Mouse (Mus musculus) CD8-positive naive resting alpha-beta T cell, adult 2 months (primary cell): ENCODE data around the gene Pgp.
"Not testable (repeated sequence)": the region's sequence is repeated elsewhere in the genome, so short reads cannot be mapped to it uniquely, and the experiment has no call there.

Experiments used
- DNase-seq, 2 experiments: peaks; one replicate each; pipeline ENCODE4 v3.0.0; 2022; ENCODE audit warnings: low read depth in 2 of 2, low spot score in 2 of 2

Pgp gene

DNA sequence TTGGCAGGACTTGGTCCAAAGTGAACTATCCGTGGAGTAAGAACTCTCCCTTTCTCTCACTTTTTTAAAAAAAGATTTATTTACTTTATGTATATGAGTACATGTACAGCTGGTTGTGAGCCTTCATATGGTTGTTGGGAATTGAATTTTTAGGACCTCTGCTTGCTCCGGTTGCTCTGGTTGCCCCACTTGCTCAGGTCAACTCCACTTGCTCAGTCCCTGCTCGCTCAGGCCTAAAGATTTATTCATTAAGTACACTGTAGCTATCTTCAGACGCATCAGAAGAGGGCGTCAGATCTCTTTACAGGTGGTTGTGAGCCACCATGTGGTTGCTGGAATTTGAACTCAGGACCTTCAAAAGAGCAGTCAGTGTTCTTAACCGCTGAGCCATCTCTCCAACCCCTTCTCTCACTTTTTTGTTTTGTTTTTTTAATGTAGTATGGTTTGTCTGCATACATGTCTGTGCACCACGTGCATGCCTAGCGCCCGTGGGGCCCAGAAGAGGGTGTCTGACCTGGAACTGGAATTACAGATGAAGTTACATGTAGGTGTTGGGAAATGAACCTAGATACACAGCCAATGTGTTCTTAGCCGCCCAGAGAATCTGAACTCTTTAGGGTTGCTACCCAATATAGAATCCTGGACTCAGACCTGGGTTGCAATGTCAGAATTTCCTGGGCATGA, 14.5 kb upstream of the Pgp start:
- DNase-seq = not testable (repeated sequence)

DNA sequence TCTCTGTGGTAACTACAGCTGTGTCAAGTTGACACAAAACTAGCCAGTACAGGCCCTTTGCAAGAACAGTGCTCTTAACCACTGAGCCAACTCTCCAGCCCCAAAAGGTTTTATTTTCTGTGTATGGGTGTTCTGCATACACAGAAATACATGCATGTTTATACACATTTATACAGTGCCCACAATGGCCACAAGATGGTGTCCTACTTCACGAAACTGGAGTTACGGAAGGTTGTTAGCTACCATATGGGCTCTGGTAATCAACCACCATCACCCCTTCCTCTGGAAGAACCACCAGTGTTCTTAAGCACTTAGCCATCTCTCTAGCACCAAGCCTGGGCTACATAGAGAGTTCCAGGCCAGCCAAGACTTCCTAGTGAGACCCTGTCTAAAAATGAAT, 8.6 kb upstream of the Pgp start:
- DNase-seq = peak in 1 of 2 experiments; percentile 43

DNA sequence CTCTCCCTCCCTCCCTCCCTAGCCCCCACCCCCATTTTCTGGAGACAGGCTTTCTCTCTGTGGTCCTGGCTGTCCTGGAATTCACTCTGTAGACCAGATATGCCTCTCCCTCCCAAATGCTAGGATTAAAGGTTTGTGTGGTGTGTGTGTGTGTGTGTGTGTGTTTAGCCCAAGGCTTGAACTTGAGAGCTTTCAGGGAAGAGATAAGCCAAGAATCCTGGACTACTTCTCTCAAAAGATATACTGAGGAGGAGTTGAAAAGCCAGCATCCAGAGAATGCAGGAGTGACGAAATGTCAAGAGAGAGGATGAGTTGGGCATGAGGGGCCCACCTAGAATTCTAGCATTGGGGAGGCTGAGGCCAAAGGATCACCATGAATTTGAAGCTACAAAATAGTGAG, 7.3 kb upstream of the Pgp start:
- no peak for DNase-seq

DNA sequence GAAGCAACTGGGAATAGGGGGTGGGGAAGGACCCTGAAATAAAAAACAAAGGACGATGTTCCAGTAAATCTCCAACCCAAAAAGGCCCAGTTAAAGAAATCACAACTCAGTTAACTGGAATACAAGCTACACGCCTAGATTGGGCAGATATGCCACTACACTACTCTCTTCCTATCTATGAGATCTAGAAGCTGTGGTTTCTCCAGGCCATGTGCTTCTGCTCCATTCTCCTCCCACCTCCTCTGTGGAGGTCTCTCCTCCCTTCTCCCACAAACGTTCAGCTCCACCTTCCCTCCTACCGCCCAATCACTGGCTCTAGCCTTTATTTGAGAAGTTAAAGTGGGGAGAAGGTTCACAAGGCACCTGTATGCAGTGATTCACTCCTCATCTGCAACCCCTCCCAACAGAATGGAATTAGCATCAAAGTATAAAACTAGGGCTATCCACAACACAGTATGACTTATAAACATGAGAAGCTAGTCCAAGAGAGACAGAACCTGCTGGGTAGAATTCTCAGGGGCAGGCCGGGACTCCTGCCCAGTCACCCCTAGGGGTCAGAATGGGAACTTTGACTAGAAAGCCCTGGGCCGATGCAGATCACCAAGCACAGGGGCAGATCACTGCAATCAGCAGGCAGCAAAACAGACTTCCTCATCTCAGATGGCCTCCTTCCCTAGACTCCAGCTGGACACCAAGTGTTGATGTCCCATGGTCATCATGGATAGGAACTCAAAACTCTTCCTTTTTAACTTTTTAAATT, 6.6 kb upstream of the Pgp start:
- no peak for DNase-seq

DNA sequence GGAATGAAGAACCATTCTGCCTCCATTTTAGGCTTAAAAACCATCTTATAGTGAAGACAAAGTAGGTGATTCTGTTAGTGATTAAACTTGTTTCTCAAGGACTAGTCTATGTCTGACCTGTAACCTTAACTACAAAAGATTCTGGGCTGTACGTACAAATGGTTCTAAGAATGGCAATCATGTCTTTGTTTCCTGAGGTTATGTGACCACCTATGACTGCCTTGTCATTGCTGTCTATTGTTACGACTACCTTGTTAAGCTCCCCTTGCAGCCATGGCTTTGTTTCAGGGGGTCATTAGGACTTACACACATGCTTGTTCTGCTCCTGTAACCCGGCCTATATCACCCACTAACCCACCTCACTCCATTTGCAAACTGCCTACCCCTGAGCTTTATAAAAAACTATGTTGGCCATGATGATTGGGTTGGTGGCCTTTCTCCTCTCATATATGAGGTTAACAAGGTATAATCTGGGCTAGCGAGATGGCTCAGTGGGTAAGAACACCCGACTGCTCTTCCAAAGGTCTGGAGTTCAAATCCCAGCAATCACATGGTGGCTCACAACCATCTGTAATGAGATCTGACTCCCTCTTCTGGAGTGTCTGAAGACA, 1.5 kb upstream of the Pgp start:
- DNase-seq = no peak

DNA sequence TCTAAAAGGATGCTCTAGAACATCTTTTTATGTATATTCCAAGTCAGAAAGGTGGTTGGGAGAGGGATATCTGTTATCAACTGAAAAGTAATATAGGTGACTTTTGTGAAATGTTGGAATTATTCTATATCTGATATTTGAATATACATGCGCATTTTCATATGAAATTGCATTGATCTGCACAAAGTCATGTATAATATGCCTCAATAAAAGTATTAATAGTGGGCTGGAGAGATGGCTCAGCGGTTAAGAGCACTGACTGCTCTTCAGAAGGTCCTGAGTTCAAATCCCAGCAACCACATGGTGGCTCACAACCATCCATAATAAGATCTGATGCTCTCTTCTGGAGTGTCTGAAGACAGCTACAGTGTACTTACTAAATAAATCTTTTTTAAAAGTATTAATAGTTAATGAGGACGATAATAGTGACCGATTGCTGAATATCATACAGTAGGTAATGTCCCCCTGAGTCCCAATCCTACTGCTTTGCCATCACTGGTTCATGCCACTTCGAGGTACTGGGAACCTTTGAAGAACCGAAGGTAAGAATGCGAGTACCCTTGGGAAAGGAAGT, 769 bp upstream of the Pgp start:
- no peak for DNase-seq

DNA sequence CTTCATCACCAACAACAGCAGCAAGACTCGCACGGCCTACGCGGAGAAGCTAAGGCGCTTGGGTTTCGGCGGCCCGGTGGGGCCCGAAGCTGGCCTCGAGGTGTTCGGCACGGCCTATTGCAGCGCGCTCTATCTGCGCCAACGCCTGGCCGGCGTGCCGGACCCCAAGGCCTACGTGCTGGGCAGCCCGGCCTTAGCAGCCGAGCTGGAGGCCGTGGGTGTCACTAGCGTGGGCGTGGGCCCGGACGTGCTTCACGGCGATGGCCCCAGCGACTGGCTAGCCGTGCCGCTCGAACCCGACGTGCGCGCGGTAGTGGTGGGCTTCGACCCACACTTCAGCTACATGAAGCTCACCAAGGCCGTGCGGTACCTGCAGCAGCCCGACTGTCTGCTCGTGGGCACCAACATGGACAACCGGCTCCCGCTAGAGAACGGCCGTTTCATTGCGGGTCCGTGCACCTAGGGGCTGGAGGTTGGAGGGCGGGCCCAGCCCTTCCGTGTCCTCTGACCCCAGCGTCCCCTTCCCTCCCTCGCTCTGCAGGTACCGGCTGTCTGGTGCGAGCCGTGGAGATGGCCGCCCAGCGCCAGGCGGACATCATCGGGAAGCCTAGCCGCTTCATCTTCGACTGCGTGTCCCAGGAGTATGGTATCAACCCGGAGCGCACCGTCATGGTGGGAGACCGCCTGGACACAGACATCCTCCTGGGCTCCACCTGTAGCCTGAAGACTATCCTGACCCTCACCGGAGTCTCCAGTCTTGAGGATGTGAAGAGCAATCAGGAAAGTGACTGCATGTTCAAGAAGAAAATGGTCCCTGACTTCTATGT, 722 bp downstream of the Pgp start:
- DNase-seq = no peak

DNA sequence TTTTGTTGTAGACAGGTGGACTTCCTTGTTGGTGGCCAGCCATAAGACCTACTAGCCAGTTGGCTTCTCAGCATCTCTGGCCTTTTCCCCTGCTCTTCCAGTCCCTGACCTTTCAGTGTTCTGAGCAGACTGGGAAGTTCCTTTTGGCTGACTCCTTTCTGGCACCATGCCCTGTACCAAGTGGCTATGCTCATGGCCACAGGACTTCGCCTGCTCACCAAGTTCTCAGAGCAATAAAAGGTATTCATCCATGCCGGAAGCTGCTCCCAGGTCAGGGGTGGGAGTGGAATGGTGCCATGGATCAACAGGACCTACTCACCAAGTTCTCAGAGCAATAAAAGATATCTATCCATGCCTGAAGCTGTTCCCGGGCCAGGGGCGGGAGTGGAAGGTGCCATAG, 2.3 kb downstream of the Pgp start:
- DNase-seq = no peak

DNA sequence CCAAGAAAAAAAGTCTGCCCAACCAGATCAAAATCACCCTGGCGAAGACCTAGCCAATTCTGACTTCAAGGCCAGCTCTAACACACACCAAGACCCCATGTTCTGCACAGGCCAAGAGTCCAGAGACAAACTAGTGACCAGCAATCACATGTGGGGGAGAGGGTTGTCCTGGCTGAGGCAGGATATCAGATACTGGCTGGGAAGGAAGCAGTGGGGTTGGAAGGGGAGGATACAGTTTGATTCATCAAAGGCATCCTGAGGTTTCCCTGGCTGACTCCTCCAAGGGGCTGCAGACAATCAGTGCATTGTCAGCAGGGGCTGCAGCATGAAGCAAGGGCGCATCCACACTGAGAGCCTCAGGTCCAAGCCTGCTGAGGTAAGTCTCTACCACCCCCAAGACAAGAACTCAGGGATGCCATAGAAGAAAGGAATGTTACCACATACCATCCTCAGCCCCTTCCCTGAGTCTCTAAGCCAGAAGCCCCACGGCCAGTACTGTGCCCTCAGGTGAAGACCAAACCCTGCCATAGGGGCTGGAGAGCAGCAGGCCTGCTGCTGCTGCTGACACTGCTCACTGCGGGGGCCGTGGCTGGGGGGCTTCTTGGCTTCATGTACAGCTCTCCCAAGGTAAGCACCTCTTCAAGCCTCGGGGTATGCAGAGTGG, 3.6 kb downstream of the Pgp start, which contains the start of gene Bricd5:
Gene Bricd5, plus strand, starts transcription at position 273 of the 664 bp plus-strand sequence.
- no peak for DNase-seq

DNA sequence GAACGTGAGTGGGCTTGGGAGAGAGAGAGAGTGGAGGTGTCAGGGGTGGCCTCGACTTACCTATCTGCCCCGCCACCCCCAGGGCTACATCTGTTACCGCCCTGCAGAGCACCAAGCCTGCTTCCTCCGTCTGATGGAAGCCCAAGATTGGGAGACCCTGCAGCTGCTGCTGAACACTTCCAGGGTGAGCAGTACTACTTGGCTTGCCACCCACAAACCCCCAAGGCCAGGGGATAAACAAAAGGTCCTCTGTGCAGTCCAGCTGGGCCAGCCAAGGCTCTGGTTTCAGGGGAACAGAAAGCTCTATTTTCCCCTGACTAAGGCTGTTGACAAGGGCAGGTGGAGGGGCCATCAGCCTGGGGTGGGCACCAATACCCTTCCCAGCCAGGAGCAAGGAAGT, 4.4 kb downstream of the Pgp start:
- DNase-seq = no peak

DNA sequence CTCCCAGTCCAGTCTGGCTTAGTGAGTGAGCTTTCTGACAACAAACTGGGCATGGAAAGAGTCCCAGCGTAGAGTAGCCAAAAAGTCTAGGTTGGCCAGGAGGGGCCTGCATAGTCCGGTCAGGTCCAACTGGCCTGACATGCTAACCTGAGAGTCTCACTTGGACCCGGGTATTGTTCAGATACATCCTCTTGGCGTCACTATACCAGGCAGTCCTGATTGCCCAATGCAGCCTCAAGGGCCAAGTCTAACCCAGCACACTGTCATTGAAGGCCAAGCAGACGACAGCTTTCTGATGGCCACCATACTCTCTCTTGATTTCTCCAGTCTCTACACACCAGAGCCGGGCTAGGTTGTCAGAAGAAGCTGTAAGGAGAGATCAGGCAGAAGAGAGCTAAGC, 5.4 kb downstream of the Pgp start:
- DNase-seq = no peak

DNA sequence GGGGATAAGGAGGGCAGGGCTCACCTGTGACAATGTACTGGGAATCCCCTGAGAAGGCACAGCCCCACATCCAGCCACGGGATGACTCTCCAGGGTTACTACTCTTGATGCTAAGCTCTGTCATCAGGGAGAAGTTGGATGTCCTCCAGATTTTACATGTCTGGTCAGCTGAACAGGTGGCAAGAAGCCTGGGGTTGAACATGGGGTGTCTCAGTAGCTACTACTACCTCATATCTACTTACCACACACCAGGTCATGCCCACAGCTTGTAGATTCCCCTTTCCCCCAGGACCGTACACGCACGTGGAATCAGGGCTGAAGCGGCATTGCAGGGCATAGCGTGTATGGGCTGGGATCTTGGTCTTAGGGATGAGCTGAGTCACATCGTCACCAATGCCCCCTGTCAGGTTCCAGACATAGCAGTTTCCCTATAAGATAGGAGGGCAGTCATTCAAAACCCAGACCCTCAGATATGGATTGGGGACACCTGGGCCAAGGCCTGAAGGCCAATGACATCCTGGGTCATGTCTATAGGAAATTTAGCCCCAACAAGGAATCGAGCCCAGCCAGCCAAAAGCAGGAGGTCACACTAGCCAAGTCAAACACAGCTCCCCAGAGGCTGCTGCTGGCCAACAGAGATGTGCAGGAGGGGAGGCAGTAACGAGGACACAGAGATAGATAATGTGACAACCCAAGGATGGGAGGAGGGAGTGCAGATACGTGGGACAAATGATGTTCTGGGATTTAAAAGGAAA, 6.0 kb downstream of the Pgp start:
- no peak for DNase-seq

DNA sequence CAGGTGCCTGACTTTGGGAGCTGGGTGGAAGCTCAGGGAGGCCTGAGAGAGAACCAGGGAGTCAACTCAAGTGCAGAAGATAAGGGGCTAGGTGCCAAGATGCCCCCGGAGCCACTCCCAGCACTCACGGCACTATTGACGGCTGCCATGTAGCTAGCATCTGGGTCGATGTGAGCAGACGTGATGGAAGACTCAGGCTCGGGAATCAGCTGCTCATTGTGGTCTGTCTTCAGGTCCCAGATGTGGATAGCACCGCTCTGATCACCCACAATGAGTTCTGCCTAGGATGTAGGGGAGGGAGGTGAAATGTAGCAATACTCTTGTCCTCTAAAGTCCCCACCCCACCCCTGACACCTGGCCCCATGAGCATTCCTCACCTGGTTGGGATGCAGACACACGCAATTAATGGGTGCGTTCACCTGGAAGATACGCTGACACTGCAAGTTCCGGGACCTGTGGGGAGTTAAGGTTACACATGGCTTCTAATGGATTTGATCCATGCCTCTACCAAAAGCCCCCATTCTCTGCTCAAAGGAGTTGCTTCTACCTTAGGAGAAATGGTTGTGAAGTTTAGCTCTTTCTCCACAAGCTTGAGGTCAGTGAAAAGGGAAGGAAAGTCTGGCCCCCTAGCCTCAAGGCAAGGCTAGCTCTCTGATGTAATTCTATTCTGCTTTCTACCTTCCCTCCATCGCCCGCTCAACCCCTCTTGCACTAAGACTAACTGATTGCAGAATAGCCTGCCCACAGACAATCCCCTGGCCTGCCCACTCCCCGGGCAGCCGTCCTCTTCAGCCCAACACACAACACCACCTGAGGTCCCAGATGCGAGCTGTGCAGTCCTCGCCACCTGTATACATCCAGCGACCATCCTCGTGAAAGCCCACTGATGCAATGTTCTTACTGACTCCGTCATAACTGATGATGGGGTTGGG, 7.1 kb downstream of the Pgp start:
- no peak for DNase-seq

DNA sequence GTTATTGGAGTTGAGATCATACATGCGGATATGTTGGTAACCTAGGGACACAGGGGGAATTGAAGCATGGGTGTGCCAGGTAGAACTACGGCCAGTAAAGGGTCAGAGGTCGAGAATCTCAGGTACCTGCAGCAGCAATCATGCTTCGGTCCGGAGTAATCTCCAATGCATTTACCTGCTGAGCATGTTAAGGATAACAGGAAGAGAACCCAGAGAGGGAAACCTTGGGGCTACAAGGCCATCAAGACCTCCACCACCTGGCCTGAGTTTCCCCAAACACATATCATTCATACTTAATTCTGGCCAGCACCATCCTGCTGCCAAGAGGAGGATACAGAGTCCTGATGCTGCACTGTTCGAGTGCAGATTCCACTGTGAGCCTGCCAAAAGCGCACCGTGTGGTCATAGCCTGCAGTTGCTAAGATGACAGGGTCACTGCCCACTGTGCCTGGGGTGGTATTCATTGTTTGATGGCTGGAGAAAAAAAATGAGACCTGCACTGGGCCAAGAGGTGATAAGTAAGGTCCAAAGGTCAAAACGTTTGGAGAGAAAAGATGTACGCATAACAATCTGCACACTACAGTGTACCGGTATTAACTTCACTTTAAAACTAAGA, 7.9 kb downstream of the Pgp start:
- DNase-seq = no peak

DNA sequence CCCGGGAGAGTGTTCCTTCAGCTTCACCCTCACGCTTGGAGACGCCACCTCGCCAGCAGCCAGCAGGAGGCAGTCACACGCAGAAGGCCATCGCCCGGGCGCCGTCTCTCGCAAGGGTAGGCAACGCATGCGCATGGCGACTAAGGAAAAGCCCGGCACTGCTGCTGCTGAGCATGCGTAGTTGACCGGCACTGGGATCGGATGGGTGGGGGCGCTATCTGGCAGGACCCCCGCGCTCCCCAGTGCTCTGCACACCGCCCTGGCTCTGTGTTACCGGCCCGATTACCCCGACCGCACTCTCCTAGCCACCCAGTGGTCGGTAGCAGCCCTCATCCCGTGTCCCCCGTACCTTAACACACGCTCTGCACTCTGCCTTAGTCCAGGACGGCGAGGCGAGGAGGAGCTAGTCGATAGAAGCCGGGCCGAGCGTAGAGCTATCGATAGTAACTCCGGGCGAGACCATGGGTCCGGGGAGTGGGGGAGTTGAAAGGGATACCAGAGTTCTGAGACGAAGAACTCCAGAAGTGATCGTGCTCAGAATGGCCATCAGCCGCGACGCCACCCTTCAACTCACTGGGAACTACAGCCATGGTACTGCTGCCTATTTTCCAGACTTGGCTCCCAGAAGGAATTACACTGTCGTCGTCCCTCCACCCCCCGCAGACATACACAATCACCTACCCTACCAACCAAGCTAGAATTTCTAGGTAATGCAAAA, 8.6 kb downstream of the Pgp start, which contains the start of gene Mlst8:
Gene Mlst8, minus strand, starts transcription at position 416 of the 718 bp plus-strand sequence.
- peak; percentile 95 to 97 for DNase-seq

DNA sequence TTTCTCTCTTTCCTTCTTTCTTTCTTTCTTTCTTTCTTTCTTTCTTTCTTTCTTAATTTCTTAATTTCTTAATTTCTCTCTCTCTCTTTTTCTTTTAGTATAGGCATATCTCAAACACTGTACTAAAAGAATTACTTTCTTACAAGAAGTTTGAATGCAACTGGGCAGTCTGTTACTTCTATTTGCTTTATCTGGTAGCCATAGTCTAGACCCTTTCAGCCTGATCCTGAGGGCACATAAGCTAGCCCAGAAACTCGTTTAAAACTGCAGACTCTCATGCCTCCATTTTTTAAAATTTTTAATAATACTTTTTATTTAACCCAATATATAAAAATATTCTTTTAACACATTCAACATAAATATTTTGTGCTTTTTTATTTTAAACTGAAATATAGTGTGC, 9.2 kb downstream of the Pgp start:
- no peak for DNase-seq

DNA sequence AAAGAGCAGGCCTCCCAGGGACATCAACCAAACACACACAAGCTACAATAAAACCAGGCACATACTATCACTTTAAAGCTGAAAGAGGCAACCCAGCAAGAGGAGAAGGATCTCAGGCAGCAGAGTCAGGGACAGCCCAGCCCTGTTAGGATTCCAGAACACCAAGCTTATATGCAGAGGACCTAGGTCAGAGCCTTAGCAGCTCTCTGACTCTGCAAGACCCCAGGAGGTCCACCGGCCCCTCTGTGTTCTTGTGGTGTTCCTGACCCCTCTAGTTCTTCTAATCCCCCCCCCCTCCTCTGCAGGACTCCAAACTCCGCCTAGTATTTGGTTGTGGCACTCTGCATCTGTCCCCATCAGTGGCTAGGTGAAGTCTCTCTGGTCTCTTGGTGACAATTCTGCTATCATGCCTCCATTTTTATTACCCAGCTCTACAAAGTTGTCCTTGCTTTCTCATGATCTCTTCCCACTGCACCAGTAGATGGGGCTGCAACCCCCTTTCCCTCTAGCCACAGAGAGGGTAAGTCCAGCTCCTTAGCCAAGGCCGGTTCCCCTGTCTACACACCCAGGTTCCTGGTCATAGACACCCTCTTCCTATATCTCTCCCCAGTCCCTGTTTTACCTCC, 10.1 kb downstream of the Pgp start:
- DNase-seq = no peak
